Mouse (Mus musculus): ENCODE results near the gene Rps10. TPM values are rescaled to one million over a fixed set of nuclear protein-coding genes. Genes with fewer than 3 reads are reported as not detected.

The Rps10 gene
- total RNA-seq, 4 experiments from 2014 or later: 481 to 609 (median 561) TPM

DNA sequence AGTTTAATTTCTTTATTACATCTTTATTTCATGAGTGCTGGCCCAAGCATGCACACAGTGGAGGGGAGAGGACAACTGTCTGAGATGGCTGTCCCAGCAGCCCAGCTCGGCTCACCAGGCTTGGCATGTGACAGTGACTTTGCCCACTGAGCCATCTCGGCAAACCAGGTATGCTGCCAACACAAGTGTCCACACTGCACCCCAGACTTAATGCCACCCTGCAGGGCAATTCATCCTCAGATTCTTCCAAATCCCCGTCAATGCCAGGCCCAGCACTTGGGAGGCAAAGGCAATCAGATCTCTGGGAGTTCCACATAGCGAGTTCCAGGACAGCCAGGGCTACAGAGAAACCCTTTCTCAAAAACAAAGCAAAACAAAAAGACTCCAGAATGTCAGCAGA, 23.5 kb downstream of the Rps10 start:
- no peak for DNase-seq (ENCODE audit: low spot score)

DNA sequence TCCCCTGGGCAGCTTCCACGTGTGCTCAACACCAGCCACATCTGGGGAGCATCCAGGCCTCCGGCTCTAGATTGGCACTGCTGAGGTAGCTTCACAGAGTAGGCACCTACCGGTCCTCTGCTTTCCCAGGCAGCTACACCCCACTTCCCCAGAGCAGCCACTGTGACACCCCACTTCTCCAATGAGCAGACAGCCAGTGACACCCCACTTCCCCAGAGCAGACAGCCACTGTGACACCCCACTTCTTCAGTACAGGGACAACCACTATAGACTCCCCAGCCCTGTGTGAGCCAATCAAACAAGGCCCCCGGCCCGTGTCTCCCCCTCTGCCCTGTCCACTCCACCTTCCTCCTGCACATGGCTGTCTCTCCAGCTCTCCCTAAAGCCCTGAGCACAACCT, 24.5 kb downstream of the Rps10 start:
- no peak for DNase-seq (ENCODE audit: low spot score)

DNA sequence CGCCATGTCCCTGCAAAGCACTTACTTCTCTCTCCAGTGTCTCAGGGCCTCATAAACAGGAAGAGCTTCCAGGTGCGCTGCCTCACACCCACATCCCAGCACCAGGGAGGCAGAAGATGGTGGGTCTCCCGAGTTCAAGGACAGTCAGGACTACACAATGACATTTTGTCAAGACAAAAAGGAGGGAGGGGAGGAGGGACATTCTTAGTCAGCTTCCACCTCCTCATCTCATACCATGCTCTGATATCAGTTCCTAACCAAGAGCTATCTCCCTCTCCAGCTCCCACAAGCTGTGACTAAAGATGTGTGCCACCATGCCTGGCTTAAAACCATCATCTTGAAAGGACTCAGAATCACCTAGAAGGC, 25.0 kb downstream of the Rps10 start:
- DNase-seq (ENCODE audit: low spot score): no peak

DNA sequence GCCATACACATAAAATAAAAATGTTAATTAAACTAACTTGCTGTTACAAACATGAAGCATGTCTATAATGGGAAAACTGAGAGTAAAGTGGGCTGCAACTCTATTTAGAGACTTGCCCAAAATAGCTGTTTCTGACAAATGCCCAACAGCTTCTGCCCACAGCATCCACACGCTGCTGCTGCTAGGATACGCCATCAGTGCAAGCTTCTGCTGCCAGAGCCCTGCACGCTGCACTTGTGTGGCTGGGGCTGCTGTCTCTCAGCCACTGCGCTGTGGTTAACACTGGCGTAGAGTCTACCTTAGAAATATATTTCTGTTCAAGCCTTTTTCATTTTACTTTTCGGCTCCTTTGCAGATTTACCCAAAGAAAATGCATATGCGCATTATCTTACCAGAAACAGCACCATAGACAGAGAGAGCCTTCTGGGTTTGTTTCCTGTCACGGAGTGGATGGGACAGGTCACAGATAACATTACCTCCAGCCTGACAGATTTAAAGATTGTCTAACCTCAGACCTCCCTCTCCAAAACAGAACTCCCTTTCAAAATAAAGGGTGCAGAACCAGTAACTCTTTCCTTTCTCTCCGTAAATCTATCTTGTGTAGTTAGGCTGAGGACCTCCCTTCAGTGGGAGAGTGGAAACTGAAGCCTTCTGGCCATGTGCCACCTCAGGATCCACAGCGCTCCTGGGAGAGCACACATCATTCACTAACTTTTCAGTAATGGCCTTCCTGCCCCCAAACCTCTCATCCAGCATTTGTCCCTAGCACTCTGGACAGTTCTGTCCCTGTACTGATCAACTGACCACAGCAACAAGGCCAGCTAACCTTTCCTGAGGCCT, 25.6 kb downstream of the Rps10 start:
- no peak for DNase-seq (ENCODE audit: low spot score)

DNA sequence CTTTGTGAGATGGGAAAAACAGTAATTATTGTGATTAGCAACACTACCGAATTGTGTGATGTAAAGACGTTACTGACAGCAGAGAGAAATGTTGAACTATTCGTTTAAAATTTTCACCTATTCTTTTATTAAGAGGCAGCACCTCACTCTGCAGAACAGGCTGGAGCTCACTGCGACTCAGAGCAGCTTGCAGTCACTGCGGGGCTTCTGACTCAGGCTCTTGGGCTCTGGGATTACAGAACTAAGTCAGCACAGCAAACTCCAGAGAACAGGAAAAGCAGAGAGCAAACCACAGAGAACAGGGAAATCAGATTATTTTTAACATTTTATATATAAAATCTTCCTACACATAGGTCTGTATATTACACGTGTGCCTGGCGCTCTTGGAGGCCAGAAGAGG, 26.9 kb downstream of the Rps10 start:
- DNase-seq (ENCODE audit: low spot score): no peak

DNA sequence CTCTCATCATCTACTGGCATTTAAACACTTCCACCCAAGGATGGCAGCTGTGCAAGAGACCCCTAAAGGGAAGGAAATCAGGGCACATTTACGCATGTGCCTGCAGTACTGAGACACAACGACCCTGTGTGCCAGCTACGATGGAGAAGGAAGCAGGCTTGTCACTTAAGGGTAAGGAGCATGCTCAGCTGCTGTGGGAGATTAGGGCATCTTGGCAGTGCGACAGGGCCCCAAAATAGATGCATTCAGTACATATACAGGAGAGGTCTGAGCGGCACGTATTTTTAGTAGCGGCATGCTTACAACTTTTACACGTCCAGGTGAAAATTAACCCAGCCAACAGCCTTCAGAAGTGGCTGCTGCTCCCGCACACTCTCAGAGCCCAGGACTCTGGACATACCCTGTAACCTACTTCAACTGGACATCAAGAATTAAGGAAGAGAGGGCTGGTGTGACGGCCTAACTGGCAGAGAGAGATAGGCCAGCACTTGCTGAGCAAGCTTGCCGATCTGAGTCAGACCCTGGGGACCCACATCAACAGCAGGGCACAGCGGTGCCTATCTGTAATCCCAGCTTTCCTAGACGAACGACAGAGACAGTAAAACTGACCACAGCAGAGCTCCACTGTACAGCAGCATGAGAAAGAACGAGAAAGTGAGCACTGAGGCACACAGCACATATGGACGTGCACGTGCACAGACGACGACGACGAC, 32.8 kb downstream of the Rps10 start:
- DNase-seq (ENCODE audit: low spot score): peak; percentile 71

DNA sequence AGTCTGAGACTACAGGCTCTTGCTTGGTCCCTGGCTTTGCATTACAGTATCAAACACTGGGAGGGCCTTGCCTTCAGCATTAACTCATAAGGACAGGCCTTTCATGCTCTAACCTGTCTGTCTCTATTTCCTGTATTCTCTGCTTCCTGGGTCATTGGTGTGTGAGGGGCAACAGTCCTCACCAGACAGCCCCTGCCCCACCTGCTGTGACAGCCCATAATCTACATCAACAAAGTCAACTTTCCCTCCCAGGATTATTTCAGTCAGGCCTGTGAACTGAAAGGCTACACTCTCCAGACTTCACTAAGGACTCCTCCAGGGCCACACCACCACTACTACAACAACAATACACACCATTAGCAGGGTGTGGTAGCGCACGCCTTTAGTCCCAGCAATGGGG, 33.4 kb downstream of the Rps10 start:
- no peak for DNase-seq (ENCODE audit: low spot score)

DNA sequence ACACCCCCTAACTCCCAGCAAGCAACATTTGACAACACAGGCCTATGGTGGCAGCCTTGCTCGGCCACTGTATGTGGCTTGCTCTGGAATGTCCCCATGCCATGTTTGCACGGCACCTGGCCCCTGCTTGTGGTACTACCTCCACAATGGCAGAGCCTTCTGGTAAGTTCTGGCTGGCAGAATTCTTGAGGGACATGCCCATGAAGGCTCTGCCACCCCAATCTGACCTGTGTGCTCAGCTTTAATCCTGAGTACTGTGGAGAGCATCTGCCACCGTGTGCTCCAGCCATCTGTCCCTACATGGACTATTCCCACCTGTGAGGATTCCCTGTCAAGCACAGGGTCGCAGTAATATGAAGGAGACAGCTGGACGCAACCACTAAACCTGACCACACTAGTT, 35.6 kb downstream of the Rps10 start:
- no peak for DNase-seq (ENCODE audit: low spot score)

DNA sequence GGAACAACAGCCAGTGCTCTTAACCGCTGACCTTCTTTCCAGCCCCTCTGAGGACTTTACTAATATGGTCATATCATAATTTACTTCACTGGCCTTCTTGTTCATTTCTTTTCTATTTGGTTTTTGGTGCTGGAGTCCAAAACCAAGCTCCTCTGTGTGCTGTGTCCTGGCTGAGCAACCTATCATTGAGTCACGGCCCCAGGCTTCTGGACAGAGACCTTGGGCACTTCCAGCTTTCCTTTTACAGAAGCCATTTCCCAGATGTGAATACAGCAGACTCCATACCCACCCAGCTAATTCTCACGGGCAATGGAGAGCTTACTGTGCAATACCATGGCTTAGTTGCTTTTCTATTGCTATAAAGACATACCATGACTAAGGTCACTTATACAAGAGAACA, 36.2 kb downstream of the Rps10 start:
- no peak for DNase-seq (ENCODE audit: low spot score)

DNA sequence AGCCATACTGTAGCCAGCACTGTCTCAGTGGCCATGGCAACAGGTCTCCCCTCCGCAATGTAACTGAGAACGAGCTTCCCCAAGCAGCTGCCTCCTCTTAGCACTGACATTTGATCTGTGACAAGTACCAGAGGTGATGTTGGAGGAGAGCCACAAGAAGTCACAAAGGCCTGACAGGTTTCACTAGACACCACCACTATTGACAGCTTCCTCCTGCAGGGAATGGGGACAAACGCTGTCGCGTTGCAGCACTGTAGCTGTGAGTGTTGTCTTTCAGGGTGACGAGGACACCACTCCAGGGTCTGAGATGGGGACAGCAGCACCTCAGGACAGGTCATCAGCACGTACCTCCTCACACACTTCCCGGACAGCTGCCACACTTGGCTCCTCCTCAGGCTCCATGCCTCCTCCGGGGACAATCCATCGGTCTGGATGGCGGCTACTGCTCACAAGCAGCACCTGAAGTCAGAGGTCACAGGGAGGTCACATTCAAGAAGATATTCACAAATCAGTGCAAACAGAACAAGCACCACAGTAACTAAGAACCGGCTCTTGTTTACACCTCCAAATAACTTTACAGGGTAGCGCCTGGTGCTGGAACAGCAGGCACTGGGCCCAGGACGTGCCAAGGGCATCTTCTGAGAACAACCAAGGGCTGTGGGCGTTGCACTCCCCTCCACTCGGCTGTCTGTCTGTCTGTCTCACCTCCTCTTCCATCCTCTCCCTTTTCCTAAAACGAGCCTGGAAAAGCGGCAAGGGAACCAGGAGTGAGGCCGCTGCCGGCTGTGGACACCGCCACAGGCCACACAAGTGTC, 39.9 kb downstream of the Rps10 start:
- DNase-seq (ENCODE audit: low spot score): no peak

DNA sequence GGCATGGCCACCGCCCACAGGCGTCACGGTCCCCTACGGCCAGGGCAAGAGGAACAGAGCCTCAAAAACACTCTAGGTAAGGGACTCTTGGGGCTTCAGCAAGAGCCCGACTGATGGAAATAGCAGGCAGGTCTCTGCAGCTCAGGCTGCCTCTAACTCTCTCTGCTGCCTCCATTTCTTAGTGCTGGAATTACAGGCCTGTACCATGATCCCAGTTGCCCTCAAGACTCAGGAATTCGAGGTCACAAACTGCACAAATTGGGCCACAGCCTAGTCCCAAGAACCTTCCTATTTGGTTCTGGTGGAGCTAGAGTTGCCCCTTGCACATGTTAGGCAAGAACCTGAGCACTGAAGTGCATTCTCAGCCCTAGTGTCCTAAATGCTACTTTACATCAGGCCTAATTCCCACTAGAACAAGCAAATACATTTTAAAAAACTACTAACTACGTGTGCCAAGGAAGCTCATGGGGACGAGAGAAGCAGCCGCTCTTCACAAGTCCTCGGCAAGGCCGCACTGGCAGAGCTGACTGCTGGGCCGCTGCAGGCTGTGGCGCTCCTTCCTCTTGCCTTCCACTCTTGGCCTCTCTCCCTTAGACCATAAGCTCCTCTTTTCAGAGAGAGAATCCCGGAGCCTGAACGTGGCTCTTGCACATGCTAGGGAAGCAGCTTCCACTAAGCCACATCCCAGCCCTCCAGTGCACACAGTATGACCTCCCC, 40.7 kb downstream of the Rps10 start:
- no peak for DNase-seq (ENCODE audit: low spot score)

DNA sequence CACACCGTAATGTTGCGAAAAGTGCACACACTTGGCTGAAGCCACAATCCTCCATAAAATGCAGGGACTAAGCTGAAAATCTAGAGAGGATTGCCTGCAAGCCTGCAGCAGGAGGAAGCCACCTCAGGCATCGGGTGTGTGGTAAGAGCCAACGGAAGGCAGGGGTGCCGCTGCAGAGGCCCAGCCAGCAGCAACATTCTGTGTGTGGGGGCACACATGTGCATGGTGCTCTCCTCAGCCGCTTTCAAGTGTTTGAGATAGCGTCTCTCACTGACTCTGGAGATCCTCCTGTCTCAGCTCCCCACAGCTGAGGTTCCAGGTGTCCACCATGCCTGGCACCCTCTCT, 43.9 kb downstream of the Rps10 start:
- DNase-seq (ENCODE audit: low spot score): no peak

DNA sequence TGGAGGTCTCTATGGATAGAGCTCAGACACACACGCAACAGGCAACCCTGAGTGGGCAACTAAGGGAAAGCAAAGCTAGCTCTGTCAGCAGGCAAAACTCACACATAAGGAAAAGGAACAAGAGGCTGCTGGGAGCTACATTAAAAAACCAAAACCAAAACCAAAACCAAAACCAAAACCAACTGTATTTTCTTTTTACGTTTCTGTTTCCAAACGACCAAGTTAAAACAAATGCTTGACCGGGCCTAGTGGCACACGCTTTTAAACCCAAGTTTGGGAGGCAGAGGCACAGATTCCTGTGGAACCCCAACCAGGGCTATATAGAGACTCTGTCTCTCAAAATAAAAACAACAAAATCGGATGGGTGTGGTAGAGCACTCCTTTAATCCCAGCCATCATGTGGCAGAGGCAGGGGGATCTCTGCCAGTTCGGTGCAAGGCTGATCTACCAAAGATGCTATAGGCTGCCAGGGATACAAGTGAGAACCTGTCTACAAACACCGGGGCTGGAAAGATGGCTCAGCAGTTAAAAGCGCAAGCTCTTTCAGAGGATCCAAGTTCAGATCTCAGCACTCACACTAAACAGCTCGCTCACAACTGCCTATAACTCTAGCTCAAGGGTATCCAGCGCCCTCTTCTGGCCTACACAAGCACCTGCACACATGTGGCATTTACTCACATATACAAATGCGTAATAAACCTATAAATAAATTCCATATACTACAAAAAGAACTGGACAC, 44.5 kb downstream of the Rps10 start:
- no peak for DNase-seq (ENCODE audit: low spot score)

DNA sequence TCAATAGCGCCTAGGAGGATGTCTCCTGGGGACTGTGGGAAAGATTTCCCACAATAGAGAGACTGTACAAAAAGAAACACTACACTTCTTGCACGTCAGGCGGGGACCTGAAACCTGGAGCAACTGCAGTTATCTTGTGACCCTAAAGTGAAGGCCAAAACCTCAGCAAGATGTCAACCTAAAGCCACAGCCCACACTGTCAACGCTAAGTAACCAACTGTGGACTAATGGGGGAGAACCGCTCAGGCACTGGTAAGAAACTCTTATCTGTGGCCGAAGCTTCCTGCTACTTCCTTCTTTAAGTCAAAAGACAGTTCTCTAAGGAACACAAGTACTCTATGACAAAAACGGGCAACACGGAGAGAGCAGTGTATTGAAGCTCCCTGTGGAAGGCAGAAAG, 48.2 kb downstream of the Rps10 start:
- DNase-seq (ENCODE audit: low spot score): no peak

DNA sequence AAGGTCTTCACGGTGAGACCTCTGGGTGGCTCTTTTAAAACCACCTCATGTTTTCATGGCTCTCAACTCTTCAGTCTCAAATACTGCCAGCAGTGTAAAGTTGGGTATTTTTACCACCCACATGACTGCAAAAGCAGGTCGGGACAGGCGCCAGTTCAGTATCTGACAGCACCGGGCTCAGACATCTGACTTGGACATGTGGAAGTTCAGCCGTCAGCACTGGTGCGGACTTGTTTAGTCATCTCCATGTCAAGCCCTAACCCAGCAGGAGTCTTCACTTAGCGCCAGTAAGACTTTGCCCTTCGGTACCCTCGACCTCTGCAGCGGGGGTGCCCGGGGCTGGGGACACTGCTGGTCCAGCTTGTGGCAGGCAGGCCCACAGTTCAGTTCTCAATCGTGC, 49.2 kb downstream of the Rps10 start:
- DNase-seq (ENCODE audit: low spot score): peak; percentile 66

DNA sequence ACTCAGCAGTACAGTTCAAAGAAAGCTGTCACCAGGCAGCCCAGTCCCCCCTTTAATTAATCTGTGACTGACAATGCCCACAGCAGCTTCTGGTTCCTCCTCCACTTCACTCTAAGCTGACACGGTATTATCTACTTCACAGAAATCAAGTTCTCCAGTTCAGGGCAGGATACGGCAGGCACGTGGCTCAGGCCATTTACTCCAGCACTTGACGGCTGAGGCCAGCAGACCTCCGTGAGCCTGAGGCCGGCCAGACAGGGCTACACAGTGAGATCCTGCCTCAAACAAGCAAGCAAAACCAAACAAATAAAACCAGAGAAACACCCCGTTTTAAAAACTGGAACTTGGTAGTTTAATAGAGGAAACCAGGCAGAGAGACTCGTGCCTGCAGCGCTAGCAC, 49.8 kb downstream of the Rps10 start:
- peak; percentile 54 for DNase-seq (ENCODE audit: low spot score)

DNA sequence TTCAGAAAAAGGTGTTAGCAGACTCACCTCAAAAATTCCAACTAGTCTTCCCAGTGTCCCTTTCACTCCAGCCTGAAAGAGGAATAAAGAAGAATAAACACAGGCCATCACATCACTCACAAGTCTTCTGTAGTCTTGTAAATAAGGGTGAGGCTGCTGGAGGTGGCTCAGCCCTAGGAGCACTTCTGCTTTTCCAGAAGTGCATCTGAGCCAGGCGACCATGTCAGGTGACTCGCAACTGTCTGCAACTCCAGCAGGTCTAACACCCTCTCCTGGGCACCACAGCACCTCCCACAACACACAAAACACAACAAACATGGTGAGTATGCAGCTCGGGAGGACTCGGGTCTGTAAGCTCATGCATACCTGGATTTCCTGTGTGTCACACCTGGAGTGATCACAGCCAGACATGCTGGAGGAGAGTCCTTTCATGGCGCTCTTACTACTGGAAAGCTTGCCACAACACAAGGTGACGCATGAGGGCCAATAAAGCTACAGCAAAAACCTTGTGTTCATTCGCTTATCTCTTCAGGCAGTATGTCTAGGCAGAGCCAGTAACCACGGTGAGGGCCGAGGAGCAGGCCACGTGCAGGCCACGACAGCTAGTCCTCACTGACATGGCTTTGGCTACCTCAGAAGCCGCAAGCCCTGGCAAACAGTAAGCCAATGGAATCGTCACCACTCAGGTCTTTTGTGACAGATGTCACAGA, 53.1 kb downstream of the Rps10 start:
- no peak for DNase-seq (ENCODE audit: low spot score)
